Mouse (Mus musculus): Measurements from ENCODE around the gene Abcf2. TPM values are rescaled to one million over a fixed set of nuclear protein-coding genes. Genes with fewer than 3 reads are reported as not detected.

Gene Abcf2
- polyA plus RNA-seq, 1 experiment from 2014 or later = 131 TPM

DNA sequence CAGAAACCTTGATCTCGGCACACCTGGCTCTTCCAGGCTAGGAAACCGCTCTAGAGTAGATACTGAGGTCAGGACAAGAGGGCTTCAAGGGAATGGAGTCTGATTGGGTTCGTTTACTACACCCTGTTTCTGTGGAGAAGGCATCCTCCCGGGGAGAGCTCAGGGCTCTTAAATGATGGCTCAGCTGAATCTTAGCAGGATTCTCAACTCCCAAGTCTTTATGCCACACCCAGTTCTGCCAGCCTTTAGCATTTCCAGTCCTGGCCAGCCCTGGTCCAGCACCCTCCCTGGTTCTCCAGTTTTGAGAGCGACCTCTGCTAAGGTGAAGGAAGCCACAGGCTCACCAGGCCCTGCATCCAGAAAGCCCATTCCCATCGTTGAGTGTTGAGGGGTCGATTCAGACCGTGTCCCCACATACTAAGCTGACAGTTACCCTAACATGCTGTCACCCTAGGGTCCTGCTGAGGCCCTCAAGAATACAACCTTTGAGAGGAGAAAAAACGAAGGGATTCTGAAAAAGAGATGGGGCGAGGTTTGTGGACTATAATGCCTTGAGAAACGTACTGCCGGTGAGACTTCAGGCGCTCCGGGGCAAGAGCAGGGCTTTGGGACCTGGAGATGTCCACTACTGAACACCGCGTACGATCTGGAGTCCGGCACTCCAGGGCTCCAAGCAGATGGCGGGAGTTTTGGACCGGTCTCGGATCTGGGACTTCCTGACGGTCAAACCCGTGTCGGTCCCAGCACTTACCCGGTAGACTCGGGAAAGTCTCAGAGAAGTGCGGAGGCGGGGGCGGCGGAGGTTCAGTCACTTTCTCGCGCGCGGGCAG, 51.7 kb downstream of the Abcf2 start:
- peak overlapping the region; percentile 43 for H3K4me3 ChIP-seq (replicated peaks)
- H3K9ac ChIP-seq (replicated peaks) = no peak overlapping the region
- peaks cover 96% of the 10 kb centered on the region for H3K27me3 ChIP-seq
- H3K36me3 ChIP-seq = no peaks in the 10 kb centered on the region
- peaks cover 19% of the 10 kb centered on the region for H3K4me1 ChIP-seq (replicated peaks)
- WGBS = 3% methylated on average over 34 of the region's 34 CpGs
- H3K27ac ChIP-seq = no peak overlapping the region
- no peaks in the 10 kb centered on the region for H3K9me3 ChIP-seq
- H3K4me2 ChIP-seq = peak overlapping the region; percentile 69
- ATAC-seq (ENCODE audit: insufficient number of reproducible peaks, insufficient read depth, low FRiP score, low TSS enrichment, low read depth) = no peak

GRCm38 (mm10) chr5:24524522-24524921, 52.7 kb downstream of the Abcf2 start:
- Histone ChIP-seq H3K4me2 (no peak overlapping the region), H3K36me3 (no peaks in the 10 kb centered on the region), H3K27me3 (peaks cover 97% of the 10 kb centered on the region), H3K4me3 (replicated peaks) (no peak overlapping the region), H3K9ac (replicated peaks) (no peak overlapping the region), H3K4me1 (replicated peaks) (peaks cover 19% of the 10 kb centered on the region), H3K27ac (no peak overlapping the region), H3K9me3 (no peaks in the 10 kb centered on the region)
- WGBS = 14% methylated on average over 4 of the region's 4 CpGs
- ATAC-seq (ENCODE audit: insufficient number of reproducible peaks, insufficient read depth, low FRiP score, low TSS enrichment, low read depth) = no peak

DNA sequence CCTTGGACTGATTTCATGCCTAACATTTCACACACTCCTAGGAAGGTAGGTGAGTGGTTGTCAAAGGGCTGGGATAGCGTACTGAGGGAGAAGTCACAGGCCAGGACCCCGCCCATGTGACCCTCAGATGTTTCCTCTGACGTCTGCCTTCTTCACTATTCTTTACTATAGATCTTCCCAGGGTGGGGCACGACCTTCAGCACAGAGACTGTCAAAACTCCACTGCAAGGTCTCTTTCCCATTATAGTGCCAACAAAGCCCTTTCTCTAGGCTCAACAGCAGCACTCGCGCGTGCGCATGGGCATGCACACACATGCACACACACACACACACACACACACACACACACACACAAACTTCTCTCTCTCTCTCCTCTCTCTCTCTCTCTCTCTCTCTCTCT, 53.5 kb downstream of the Abcf2 start:
- Histone ChIP-seq H3K4me2 (no peak overlapping the region), H3K4me1 (replicated peaks) (peaks cover 19% of the 10 kb centered on the region), H3K9ac (replicated peaks) (no peak overlapping the region), H3K4me3 (replicated peaks) (no peak overlapping the region), H3K36me3 (no peaks in the 10 kb centered on the region), H3K27me3 (peaks cover 94% of the 10 kb centered on the region), H3K9me3 (no peaks in the 10 kb centered on the region), H3K27ac (no peak overlapping the region)
- 48% methylated on average over 8 of the region's 8 CpGs for WGBS
- ATAC-seq (ENCODE audit: insufficient number of reproducible peaks, insufficient read depth, low FRiP score, low TSS enrichment, low read depth) = no peak

DNA sequence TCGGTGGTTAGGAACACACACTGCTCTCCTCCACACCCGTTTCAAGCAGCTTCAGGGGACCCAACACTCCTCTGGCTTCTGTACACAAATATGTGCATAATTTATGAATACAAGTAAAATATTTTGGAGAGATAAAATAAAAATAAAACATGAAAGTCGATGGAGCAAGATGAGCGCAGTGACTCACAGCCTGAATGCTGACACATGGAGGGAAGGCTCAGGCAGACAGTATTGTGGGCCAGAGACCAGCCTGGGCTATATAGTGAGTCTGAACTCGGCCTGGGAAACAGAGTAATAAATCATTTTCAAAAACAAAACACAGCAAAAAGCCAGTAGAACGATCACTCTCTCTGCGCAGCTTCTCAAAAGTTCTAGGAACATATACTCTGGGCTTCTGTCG, 55.9 kb downstream of the Abcf2 start:
- H3K36me3 ChIP-seq = no peaks in the 10 kb centered on the region
- peaks cover 14% of the 10 kb centered on the region for H3K4me1 ChIP-seq (replicated peaks)
- H3K4me2 ChIP-seq = no peak overlapping the region
- no peak overlapping the region for H3K9ac ChIP-seq (replicated peaks)
- no peak overlapping the region for H3K4me3 ChIP-seq (replicated peaks)
- H3K27ac ChIP-seq = no peak overlapping the region
- WGBS = 59% methylated on average over 8 of the region's 8 CpGs
- H3K27me3 ChIP-seq = peaks cover 92% of the 10 kb centered on the region
- no peak for ATAC-seq (ENCODE audit: insufficient number of reproducible peaks, insufficient read depth, low FRiP score, low TSS enrichment, low read depth)
- no peaks in the 10 kb centered on the region for H3K9me3 ChIP-seq

MicroRNAs within 50 kb of the gene (microRNA counts, 519-probe panel; counts per million panel counts)
- microRNA mmu-miR-671-3p (not detected), microRNA mmu-miR-671-5p (not detected)

Small RNAs within 50 kb of the gene (microRNA-seq; reads per million reads assigned to microRNA genes)
- 482 reads per million, percentile 69 among the genes with 10 or more reads in this experiment for gene Mir671

Other genes starting within 250 kb of the Abcf2 start
- gene Kcnh2, start 225.9 kb downstream of the Abcf2 start, polyA plus RNA-seq (2016; fragmentation: Nextera tagmentation; extraction: Ambion mirVana) = 4.9 and 5.4 TPM in 2 replicates
- gene Nos3, start 212.7 kb downstream of the Abcf2 start, polyA plus RNA-seq (2016; fragmentation: Nextera tagmentation; extraction: Ambion mirVana) = 5.2 and 6.1 TPM in 2 replicates
- gene Atg9b, start 185.3 kb downstream of the Abcf2 start, polyA plus RNA-seq (2016; fragmentation: Nextera tagmentation; extraction: Ambion mirVana) = 0.46 and 0.47 TPM in 2 replicates
- 41.6 and 42.9 TPM in 2 replicates for gene Abcb8, start 183.8 kb downstream of the Abcf2 start, polyA plus RNA-seq (2016; fragmentation: Nextera tagmentation; extraction: Ambion mirVana)
- 1.2 and 1.7 TPM in 2 replicates for gene Asic3, start 164.1 kb downstream of the Abcf2 start, polyA plus RNA-seq (2016; fragmentation: Nextera tagmentation; extraction: Ambion mirVana)
- gene Cdk5, start 153.9 kb downstream of the Abcf2 start, polyA plus RNA-seq (2016; fragmentation: Nextera tagmentation; extraction: Ambion mirVana) = 53.8 and 54.5 TPM in 2 replicates
- gene Slc4a2, start 153.6 kb downstream of the Abcf2 start, polyA plus RNA-seq (2016; fragmentation: Nextera tagmentation; extraction: Ambion mirVana) = 47.1 and 50.2 TPM in 2 replicates
- gene Fastk, start 132.2 kb downstream of the Abcf2 start, polyA plus RNA-seq (2016; fragmentation: Nextera tagmentation; extraction: Ambion mirVana) = 105 TPM in 2 replicates
- 21.0 and 21.8 TPM in 2 replicates for gene Tmub1, start 129.6 kb downstream of the Abcf2 start, polyA plus RNA-seq (2016; fragmentation: Nextera tagmentation; extraction: Ambion mirVana)
- 42.0 and 67.8 TPM in 2 replicates for gene Agap3, start 125.3 kb downstream of the Abcf2 start, polyA plus RNA-seq (2016; fragmentation: Nextera tagmentation; extraction: Ambion mirVana)
- gene Gbx1, start 50.3 kb downstream of the Abcf2 start, polyA plus RNA-seq (2016; fragmentation: Nextera tagmentation; extraction: Ambion mirVana) = 0.05 TPM in 1 of 2 replicates, not detected in the other
- 0.72 and 1.1 TPM in 2 replicates for gene Asb10, start 36.5 kb downstream of the Abcf2 start, polyA plus RNA-seq (2016; fragmentation: Nextera tagmentation; extraction: Ambion mirVana)
- gene 4931409K22Rik, start 20.7 kb downstream of the Abcf2 start, polyA plus RNA-seq (2016; fragmentation: Nextera tagmentation; extraction: Ambion mirVana) = 0.06 and 0.19 TPM in 2 replicates
- gene Chpf2, start 9.3 kb upstream of the Abcf2 start, polyA plus RNA-seq (2016; fragmentation: Nextera tagmentation; extraction: Ambion mirVana) = 20.1 and 24.0 TPM in 2 replicates
- 68.5 and 72.6 TPM in 2 replicates for gene Smarcd3, start 46.9 kb upstream of the Abcf2 start, polyA plus RNA-seq (2016; fragmentation: Nextera tagmentation; extraction: Ambion mirVana)
- gene Nub1, start 108.1 kb upstream of the Abcf2 start, polyA plus RNA-seq (2016; fragmentation: Nextera tagmentation; extraction: Ambion mirVana) = 28.3 and 29.4 TPM in 2 replicates
- 40.3 and 44.8 TPM in 2 replicates for gene Wdr86, start 153.3 kb upstream of the Abcf2 start, polyA plus RNA-seq (2016; fragmentation: Nextera tagmentation; extraction: Ambion mirVana)
- gene Crygn, start 180.5 kb upstream of the Abcf2 start, polyA plus RNA-seq (2016; fragmentation: Nextera tagmentation; extraction: Ambion mirVana) = 1.6 TPM in 1 of 2 replicates, not detected in the other